Mouse (Mus musculus) brain, embryonic 14.5 days (tissue): ENCODE data around the gene Agfg1. TPM values are rescaled to one million over a fixed set of nuclear protein-coding genes. Genes with fewer than 3 reads are reported as not detected.

Experiments used
- DNase-seq: peaks from one replicate; pipeline ENCODE4 v3.0.0-alpha.2; 2011; ENCODE audit warnings: low read depth
- CTCF ChIP-seq: fragments of 200-500 bp; IDR thresholded peaks from 2 replicates; pipeline ENCODE4 v1.5.1; 2012; ENCODE audit warnings: inconsistent platforms, mild to moderate bottlenecking, moderate library complexity, borderline replicate concordance; ENCODE audit not compliant: insufficient read depth, insufficient read length; ENCODE audit errors: extremely low read depth
- POLR2A ChIP-seq: fragments of 200-500 bp; IDR thresholded peaks from 2 replicates; pipeline ENCODE4 v1.6.1; 2012; ENCODE audit warnings: mild to moderate bottlenecking, inconsistent platforms, borderline replicate concordance; ENCODE audit not compliant: poor library complexity, insufficient read depth, insufficient read length, severe bottlenecking; ENCODE audit errors: extremely low read depth
- polyA plus RNA-seq: library from polyadenylated mRNA; depleted of rRNA; stranded (reverse); fragments of >200 nt; gene quantifications from 2 replicates; pipeline ENCODE4 v1.2.3, GENCODE M21; 2012

Gene Agfg1
- polyA plus RNA-seq, 1 experiment, result 55.4 TPM

DNA sequence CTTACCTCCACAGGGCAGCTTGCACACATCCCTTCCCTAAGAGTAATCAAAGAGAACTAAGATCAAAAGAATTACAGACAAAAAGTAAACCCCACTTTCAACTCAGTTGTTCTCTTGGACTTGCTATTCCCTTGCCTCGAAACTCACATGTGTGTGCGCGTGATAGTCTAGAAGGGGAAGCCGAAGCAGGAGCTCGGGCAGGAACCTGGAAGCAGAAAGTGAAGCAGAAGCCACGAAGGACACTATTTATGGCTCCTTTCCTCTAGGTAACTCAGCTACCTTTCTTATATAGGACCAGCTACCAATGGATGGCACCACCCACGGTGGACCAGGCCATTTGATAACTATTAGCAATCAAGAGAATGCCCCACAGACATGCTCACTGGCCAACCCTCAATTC lies 13.5 kb upstream of the Agfg1 start:
- DNase-seq, result no peak
- no peak for TF ChIP-seq POLR2A
- TF ChIP-seq CTCF, result no peak

DNA sequence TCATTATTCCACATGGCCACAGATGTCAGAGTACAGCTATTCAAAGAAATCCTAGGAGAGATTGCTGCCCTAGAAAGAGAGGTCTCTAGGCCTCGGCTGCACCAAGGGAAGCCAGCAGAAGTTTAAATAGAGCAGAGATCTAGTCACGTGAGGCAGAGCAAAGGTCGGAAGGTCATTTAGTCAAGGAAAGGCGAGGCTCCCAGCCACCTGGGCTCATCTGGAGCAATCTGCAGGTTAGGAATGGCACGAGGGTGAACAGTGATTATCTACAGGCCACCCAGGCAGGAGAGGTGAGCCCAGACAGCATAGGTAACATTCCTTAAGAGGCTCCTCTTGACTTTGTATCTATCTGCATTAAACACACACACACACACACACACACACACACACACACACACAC lies 12.4 kb upstream of the Agfg1 start:
- DNase-seq, result no peak
- TF ChIP-seq CTCF (no peak), POLR2A (no peak)

DNA sequence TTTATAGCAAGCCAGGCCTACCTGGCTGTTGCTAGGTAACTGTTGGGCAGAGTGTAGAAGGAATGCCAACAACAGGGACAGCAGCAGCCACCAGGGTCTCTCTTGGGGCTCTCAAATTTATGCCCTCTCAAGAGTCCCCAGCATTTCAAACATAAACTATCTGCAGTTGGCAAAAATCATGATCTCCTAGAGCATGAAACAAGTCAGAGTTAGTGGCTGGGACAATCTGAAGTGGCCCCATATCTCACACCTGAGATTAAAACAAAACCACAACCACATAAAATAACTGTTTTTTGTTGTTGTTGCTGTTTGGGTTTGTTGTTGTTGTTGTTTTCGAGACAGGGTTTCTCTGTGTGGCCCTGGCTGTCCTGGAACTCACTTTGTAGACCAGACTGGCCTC lies 8.5 kb upstream of the Agfg1 start:
- no peak for TF ChIP-seq CTCF
- TF ChIP-seq POLR2A, result no peak
- no peak for DNase-seq

- DNase-seq, result no peak
- TF ChIP-seq POLR2A (no peak), CTCF (no peak)
Observed at GRCm38 (mm10) chr1:82831547-82832240, 7.6 kb upstream of the Agfg1 start.

DNA sequence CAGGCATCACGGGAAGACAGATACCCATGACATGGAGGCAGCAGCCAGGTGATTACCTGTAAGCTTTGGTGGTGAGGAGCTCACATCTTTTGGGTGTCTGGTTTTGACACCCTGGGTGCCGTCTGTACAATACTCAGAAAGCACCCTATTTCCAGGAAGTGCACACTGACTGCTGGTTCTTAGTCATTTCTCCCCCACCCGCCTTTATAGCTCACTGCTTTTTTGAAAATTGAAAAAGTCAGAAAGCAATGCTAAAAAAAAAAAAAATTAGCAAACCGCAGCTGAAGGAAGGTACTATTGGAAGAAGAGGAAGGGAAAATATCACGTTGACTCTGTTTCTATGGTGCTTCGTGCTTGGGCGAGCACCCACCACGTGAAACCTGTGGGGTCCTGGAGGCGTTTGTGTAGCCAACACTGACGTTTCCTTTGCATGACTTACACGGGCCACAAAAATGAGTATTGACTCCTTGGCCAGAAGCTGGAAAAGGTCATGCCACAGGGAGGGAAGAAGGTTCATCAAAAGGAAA lies 6.7 kb upstream of the Agfg1 start:
- DNase-seq, result no peak
- TF ChIP-seq POLR2A, result no peak
- TF ChIP-seq CTCF, result no peak

- TF ChIP-seq CTCF (no peak), POLR2A (no peak)
- DNase-seq, result no peak
Observed at GRCm38 (mm10) chr1:82833501-82833900, 5.8 kb upstream of the Agfg1 start.

DNA sequence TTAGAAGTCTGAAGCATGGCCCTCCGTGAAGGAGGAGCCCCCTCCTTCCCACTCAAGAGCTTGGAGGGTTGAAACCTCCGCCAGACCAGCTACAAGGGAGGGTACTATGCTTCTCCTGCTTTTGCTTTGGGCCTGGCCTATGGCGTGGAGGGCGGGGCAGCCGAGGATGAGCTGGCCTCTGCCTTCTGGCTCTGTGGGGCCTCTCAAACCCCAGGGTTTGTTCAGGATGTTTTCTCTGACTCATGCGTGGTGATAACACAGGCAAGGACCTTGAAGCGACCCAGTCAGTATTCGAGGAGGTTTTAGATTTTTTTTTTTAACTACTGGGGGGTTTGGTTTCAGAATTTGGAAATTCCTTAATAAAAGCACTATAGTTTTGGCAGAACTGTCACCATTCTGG lies 4.7 kb upstream of the Agfg1 start:
- TF ChIP-seq POLR2A, result no peak
- no peak for TF ChIP-seq CTCF
- DNase-seq, result no peak

DNA sequence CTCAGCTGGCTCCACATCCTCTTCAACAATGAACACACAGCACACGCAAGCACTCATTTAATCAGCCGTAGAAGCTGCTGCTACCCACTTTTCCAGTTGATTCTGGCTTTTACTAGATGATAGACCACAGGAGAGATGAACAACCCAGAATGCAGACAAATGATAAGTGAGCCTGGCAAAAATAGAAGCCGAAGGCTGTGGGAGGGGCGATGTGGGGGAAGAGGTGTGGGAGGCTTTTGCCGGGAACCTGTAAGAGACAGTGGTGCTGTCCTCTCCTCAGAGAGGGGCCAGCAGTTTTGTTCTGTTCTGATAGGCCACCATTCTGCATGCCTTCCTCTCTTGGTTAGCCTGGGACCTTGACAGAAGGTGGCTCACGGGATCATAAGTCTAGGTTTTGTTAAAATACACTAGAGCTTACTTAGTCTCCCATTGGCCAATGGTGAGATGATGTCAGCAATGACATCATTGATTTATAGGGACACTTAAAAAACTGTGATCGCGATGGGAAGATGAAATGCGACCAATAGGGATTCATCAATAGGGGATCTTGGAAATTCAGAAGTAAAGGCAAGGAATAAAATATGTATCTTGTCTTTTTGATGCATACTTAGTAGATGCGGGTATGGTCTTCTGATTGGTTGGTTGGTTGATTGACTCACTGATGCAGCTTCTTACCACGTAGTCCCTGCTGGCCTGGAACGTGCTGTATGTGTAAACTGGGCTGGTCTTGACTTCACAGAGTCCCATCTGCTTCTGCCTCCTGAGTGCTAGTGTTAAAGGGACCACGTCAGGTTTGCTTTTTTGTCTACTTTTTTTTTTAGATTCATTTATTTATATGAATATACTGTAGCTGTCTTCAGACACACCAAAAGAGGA lies 2.7 kb upstream of the Agfg1 start:
- no peak for DNase-seq
- no peak for TF ChIP-seq CTCF
- TF ChIP-seq POLR2A, result no peak

GRCm38 (mm10) chr1:82837579-82837978 lies 1.7 kb upstream of the Agfg1 start:
- no peak for DNase-seq
- no peak for TF ChIP-seq POLR2A
- no peak for TF ChIP-seq CTCF

DNA sequence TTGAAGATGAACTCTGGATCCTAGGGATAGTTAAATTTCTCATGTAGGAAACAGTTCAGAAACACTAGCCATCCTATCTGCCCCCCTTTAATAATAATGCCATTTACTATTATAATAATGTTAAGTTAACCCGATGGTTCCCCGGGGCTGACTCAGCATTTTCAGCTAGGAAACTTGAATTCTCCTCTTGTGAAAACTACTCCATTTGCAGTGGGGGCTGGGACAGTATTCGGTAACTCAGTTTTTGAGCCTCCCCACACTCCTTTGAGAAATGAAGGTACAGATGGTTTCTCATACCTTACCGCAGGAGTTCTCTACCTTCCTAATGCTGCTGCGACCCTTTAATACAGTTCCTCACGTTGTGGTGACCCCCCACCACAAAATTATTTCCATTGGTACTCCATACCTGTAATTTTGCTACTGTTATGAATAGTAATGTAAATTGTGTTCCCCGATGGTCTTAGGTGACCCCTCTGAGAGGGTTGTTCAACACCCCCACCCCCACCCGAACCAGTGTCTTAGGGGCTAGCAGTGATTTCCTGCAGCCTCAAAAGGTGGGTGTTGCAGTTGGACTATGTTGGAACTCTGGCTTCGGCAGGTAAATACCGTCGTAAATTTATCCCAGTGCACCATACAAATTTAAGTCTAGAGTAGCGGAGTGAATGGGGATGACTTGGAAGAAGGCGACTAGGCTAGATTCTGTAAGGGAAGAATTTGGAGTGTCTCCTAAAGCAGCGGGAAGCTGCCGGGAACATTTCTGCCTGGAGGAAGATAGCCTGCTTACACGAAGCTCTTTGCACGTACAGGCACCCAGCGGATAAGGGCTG lies 601 bp upstream of the Agfg1 start:
- no peak for TF ChIP-seq POLR2A
- no peak for TF ChIP-seq CTCF
- no peak for DNase-seq
